Mouse (Mus musculus) kidney, adult 2 months (tissue): ENCODE data around the gene Srgap1.

Source experiments
- CTCF ChIP-seq: fragments of 200-500 bp; conservative IDR thresholded peaks from 2 replicates; pipeline ENCODE4 v1.5.1; 2011; ENCODE audit warnings: low read depth, mild to moderate bottlenecking, control low read depth, low read length, moderate library complexity, mixed read lengths; ENCODE audit not compliant: insufficient read depth, insufficient read length
- POLR2A ChIP-seq: fragments of 200-500 bp; IDR thresholded peaks from one replicate; pipeline ENCODE4 v1.6.1; 2011; ENCODE audit warnings: low read depth, low read length, control low read depth

GRCm38 (mm10) chr10:121817983-121818382 lies 229.1 kb downstream of the Srgap1 start:
- TF ChIP-seq CTCF, result no peak
- TF ChIP-seq POLR2A, result no peak
